Mouse (Mus musculus) kidney, postnatal 0 days (tissue): ENCODE results near the gene Fam178b. TPM values are rescaled to one million over a fixed set of nuclear protein-coding genes. Genes with fewer than 3 reads are reported as not detected.

Experiments used
- ATAC-seq: fragments of 200-750 bp; cut with Nextera tagmentation; replicated peaks from 2 replicates; pipeline ENCODE4 v1.8.0; 2017; ENCODE audit warnings: low read depth, moderate number of reproducible peaks, moderate TSS enrichment, moderate library complexity; ENCODE audit not compliant: low FRiP score
- DNase-seq: peaks from one replicate; pipeline ENCODE4 v3.0.0-alpha.2; 2016; ENCODE audit warnings: low spot score
- H3K27ac ChIP-seq: fragments of 300-500 bp; sonication (generic); 2 replicates; pipeline ENCODE4 v1.5.1; 2014; ENCODE audit warnings: mild to moderate bottlenecking
- H3K27me3 ChIP-seq: fragments of 300-500 bp; sonication (generic); 2 replicates; pipeline ENCODE4 v1.6.1; 2014; ENCODE audit warnings: low read length, mixed read lengths; ENCODE audit not compliant: insufficient read depth
- H3K36me3 ChIP-seq: fragments of 300-500 bp; sonication (generic); 2 replicates; pipeline ENCODE4 v1.6.1; 2014; ENCODE audit warnings: low read length, mixed read lengths; ENCODE audit not compliant: insufficient read depth
- H3K4me1 ChIP-seq: fragments of 300-500 bp; sonication (generic); replicated peaks from 2 replicates; pipeline ENCODE4 v1.6.1; 2014; ENCODE audit warnings: antibody characterized with exemption, low read length, mixed read lengths; ENCODE audit not compliant: insufficient read depth
- H3K4me2 ChIP-seq: fragments of 300-500 bp; sonication (generic); 2 replicates; pipeline ENCODE4 v1.6.1; 2014; ENCODE audit warnings: mild to moderate bottlenecking, low read length, moderate library complexity, mixed read lengths
- H3K4me3 ChIP-seq: fragments of 300-500 bp; sonication (generic); replicated peaks from 2 replicates; pipeline ENCODE4 v1.5.1; 2014; ENCODE audit warnings: low read depth, low read length
- H3K9ac ChIP-seq: fragments of 300-500 bp; sonication (generic); 2 replicates; pipeline ENCODE4 v1.6.1; 2014; ENCODE audit warnings: low read depth, low read length
- H3K9me3 ChIP-seq: fragments of 300-500 bp; sonication (generic); replicated peaks from 2 replicates; pipeline ENCODE4 v1.6.1; 2016; ENCODE audit warnings: low read length, inconsistent platforms, mixed read lengths
- CTCF ChIP-seq: IDR thresholded peaks from 2 replicates; pipeline ENCODE4 v1.5.1; 2016; ENCODE audit warnings: antibody characterized with exemption, low read depth, mild to moderate bottlenecking, moderate library complexity
- WGBS: fragments of 180-500 bp; shearing (Covaris S2); extraction: QIAGEN DNeasy Blood & Tissue Kit; methylation state at CpG from one replicate; pipeline ENCODE4 v1.1.7; 2014; 5-methylcytosine and 5-hydroxymethylcytosine counted together
- microRNA-seq: library from miRNA; unstranded; fragments of <30 nt; microRNA quantifications from one replicate; pipeline ENCODE4, GENCODE M21; 2016
- polyA plus RNA-seq: library from polyadenylated mRNA; unstranded; fragments of >200 nt; fragmentation: Nextera tagmentation; extraction: Ambion mirVana; gene quantifications from 2 replicates; pipeline ENCODE4 v1.2.1, GENCODE M21; 2015

The Fam178b gene
- polyA plus RNA-seq, 1 experiment from 2014 or later = 1.6 TPM

GRCm38 (mm10) chr1:36512966-36513280 lies 170.1 kb downstream of the Fam178b start:
- Histone ChIP-seq H3K4me1 (peaks cover 14% of the 10 kb centered on the region; the same call in 1 of the 2 replicates), H3K4me2 (peak overlapping the region; percentile 96), H3K36me3 (no peaks in the 10 kb centered on the region), H3K4me3 (peak overlapping the region; percentile 96), H3K27ac (peak overlapping the region; percentile 99), H3K9ac (peak overlapping the region; percentile 95), H3K9me3 (no peaks in the 10 kb centered on the region), H3K27me3 (no peaks in the 10 kb centered on the region)
- WGBS = 2% methylated on average over 16 of the region's 16 CpGs
- TF ChIP-seq CTCF = no peak
- DNase-seq (no peak), ATAC-seq (no peak)

Small RNAs within 50 kb of the gene (microRNA-seq; reads per million reads assigned to microRNA genes)
- gene Gm24133 = not detected

Other genes starting within 250 kb of the Fam178b start
- 35.9 and 38.3 TPM in 2 replicates for gene Lman2l, start 237.9 kb downstream of the Fam178b start, polyA plus RNA-seq
- gene Cnnm4, start 211.6 kb downstream of the Fam178b start, polyA plus RNA-seq = 9.4 and 10.9 TPM in 2 replicates
- gene Cnnm3, start 171.3 kb downstream of the Fam178b start, polyA plus RNA-seq = 3.4 and 3.8 TPM in 2 replicates
- gene Ankrd23, start 146.3 kb downstream of the Fam178b start, polyA plus RNA-seq = 8.7 and 10.9 TPM in 2 replicates
- not detected in 2 replicates for gene Gm42417, start 143.8 kb downstream of the Fam178b start, polyA plus RNA-seq
- gene Ankrd39, start 135.7 kb downstream of the Fam178b start, polyA plus RNA-seq = 22.0 and 24.6 TPM in 2 replicates
- gene Sema4c, start 124.8 kb downstream of the Fam178b start, polyA plus RNA-seq = 13.5 and 14.7 TPM in 2 replicates
- 1,072 and 1,147 TPM in 2 replicates for gene Cox5b, start 8.3 kb upstream of the Fam178b start, polyA plus RNA-seq
- 0.11 TPM in 1 of 2 replicates, not detected in the other for gene 4933424G06Rik, start 27.0 kb upstream of the Fam178b start, polyA plus RNA-seq
- 77.8 and 92.8 TPM in 2 replicates for gene Actr1b, start 31.2 kb upstream of the Fam178b start, polyA plus RNA-seq
- 0.17 and 0.51 TPM in 2 replicates for gene Zap70, start 78.6 kb upstream of the Fam178b start, polyA plus RNA-seq